ENCODE assay signal across 8 mouse cellular contexts in the genomic region with DNA sequence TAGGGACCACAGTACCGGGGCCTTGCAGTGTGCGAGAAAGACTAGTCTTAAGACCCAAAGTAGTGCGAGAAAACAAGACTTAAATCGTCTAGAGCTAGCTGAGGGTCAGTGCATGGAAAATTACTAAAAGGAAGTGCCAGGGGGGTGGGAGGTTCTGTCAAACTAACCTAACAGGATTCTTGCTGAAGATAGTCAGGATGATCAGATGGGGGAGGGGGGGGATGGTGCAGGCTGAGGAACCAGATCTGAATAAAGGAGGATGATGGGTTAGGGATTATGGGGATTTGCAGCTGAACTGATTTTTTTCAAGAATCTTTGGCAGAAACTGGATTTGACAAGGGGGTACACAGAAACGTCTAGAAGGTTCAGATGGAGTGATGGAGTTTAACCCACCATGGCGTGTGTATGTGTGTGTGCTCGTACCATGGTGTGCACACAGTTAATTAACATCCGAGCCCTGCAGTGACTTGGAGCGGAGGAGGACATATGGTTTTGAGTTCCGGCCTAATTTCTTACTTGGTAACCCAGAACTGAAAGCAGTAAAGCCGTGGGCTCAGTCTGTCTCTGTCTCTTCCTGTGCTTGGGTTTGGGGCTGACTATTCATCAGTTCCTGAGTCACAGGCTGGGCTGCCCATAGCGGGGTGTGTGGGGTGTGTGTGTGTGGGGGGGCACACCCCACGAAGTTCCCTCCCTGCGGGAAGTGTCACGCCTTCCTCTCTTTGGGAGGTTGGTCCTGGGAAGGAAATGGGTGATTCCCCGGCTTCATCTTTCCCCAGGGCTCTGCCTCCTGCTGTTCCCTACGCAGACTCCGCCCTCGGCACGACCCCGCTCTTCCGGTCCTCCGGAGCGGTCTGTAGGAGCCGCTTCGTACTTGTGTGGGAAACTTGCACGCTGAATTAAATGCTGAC. TPM values are rescaled to one million over a fixed set of nuclear protein-coding genes. Genes with fewer than 3 reads are reported as not detected.
DNase-seq lines count a peak whose midpoint lies in the region; ATAC-seq and TF ChIP-seq lines count a peak whose summit lies in the region.

No protein-coding gene starts in this region.

- H3K9ac ChIP-seq in limb, embryonic 15.5 days: peak overlapping the region; percentile 21; the same call in 1 of the 2 replicates
- H3K9ac ChIP-seq in midbrain, embryonic 15.5 days: peak overlapping the region; percentile 16
- peak overlapping the region; percentile 25; the same call in 1 of the 2 replicates for H3K9ac ChIP-seq in stomach, embryonic 14.5 days (replicated peaks; ENCODE audit: low read depth, low read length)

- H3K36me3 ChIP-seq in limb, embryonic 15.5 days: no peaks in the 10 kb centered on the region
- H3K36me3 ChIP-seq in midbrain, embryonic 15.5 days (replicated peaks): no peaks in the 10 kb centered on the region
- no peaks in the 10 kb centered on the region for H3K36me3 ChIP-seq in stomach, embryonic 14.5 days (ENCODE audit: control insufficient read depth, insufficient read depth, low read length)

- peaks cover 3% of the 10 kb centered on the region; the same call in 1 of the 2 replicates for H3K4me1 ChIP-seq in cortical plate, adult 2 months (ENCODE audit: control insufficient read depth, insufficient read depth, low read length)
- peaks cover 30% of the 10 kb centered on the region for H3K4me1 ChIP-seq in limb, embryonic 15.5 days
- H3K4me1 ChIP-seq in midbrain, embryonic 15.5 days: peaks cover 17% of the 10 kb centered on the region
- peaks cover 23% of the 10 kb centered on the region; the same call in 1 of the 2 replicates for H3K4me1 ChIP-seq in stomach, embryonic 14.5 days (ENCODE audit: control insufficient read depth, insufficient read depth, low read length)

- H3K9me3 ChIP-seq in limb, embryonic 15.5 days: no peaks in the 10 kb centered on the region
- no peaks in the 10 kb centered on the region for H3K9me3 ChIP-seq in midbrain, embryonic 15.5 days
- no peaks in the 10 kb centered on the region for H3K9me3 ChIP-seq in stomach, embryonic 14.5 days (ENCODE audit: control insufficient read depth, low read depth, low read length)

- no peak for TF ChIP-seq CTCF in cortical plate, adult 2 months (IDR thresholded peaks at IDR 0.05; ENCODE audit: extremely low read depth, insufficient read depth, low read length)

- WGBS in limb, embryonic 15.5 days: 8% methylated on average over 27 of the region's 27 CpGs
- WGBS in midbrain, embryonic 15.5 days: 13% methylated on average over 27 of the region's 27 CpGs
- 16% methylated on average over 27 of the region's 27 CpGs for WGBS in stomach, embryonic 14.5 days

- no peaks in the 10 kb centered on the region for H3K27me3 ChIP-seq in limb, embryonic 15.5 days
- H3K27me3 ChIP-seq in midbrain, embryonic 15.5 days (replicated peaks): no peaks in the 10 kb centered on the region
- H3K27me3 ChIP-seq in stomach, embryonic 14.5 days (ENCODE audit: control insufficient read depth, insufficient read depth, low read length): no peaks in the 10 kb centered on the region

- peak overlapping the region; percentile 32 for H3K4me3 ChIP-seq in cortical plate, adult 2 months (ENCODE audit: insufficient read depth, low read length)
- peak overlapping the region; percentile 44 for H3K4me3 ChIP-seq in limb, embryonic 15.5 days
- H3K4me3 ChIP-seq in midbrain, embryonic 15.5 days: peak overlapping the region; percentile 37
- peak overlapping the region; percentile 32 for H3K4me3 ChIP-seq in stomach, embryonic 14.5 days (ENCODE audit: low read depth, low read length)

- 0 out of 2 replicates have a peak, but pooled peaks have one; percentile 38 for TF ChIP-seq POLR2A in cortical plate, adult 2 months (IDR thresholded peaks at IDR 0.05; ENCODE audit: extremely low read depth, insufficient read depth, low read length)

- peak; percentile 26 for DNase-seq in spleen, adult 12 weeks (ENCODE audit: low spot score)
- no peak for DNase-seq in spleen, postnatal 4 days (ENCODE audit: low spot score in 2 of 2)
- peak; percentile 77 for DNase-seq in gastrocnemius, postnatal 25 days

- H3K27ac ChIP-seq in cortical plate, adult 2 months (ENCODE audit: insufficient read depth, low read length): peak overlapping the region; percentile 37
- peak overlapping the region; percentile 83 for H3K27ac ChIP-seq in limb, embryonic 15.5 days
- H3K27ac ChIP-seq in midbrain, embryonic 15.5 days: peak overlapping the region; percentile 29
- H3K27ac ChIP-seq in stomach, embryonic 14.5 days (ENCODE audit: low read length): peak overlapping the region; percentile 95

- peak; percentile 85 for ATAC-seq in inflammation-experienced regulatory T-cells, adult 6 months
- ATAC-seq in limb, embryonic 15.5 days (ENCODE audit: insufficient number of reproducible peaks, low FRiP score, low TSS enrichment, low read depth): peak; percentile 79
- ATAC-seq in midbrain, embryonic 15.5 days (replicated peaks): peak; percentile 83
- ATAC-seq in stomach, embryonic 14.5 days (ENCODE audit: insufficient number of reproducible peaks, insufficient read depth, low FRiP score, low read depth): peak; percentile 92

- H3K4me2 ChIP-seq in limb, embryonic 15.5 days: peak overlapping the region; percentile 61
- peak overlapping the region; percentile 70 for H3K4me2 ChIP-seq in midbrain, embryonic 15.5 days
- H3K4me2 ChIP-seq in stomach, embryonic 14.5 days (replicated peaks; ENCODE audit: low read depth, low read length): peak overlapping the region; percentile 76

RNA-seq across cellular contexts. Expression of a gene that starts 8.2 kb away (rescaled TPM):
- 3.0 and 3.1 TPM in 2 replicates for polyA plus RNA-seq in cortical plate, adult 2 months (2012; rRNA removed)
- total RNA-seq in gastrocnemius, postnatal 25 days (2021): 10 to 100 TPM in 1 of 2 experiments, 1 to 10 TPM in 1; 8.1 to 10.5 TPM
- 100 to 1,000 TPM; 499 to 613 (median 536) TPM for polyA plus RNA-seq in inflammation-experienced regulatory T-cells, adult 6 months (2017; shearing (Covaris generic))
- 123 and 127 TPM in 2 replicates for polyA plus RNA-seq in limb, embryonic 15.5 days (2015; fragmentation: Nextera tagmentation; extraction: Ambion mirVana)
- polyA plus RNA-seq in midbrain, embryonic 15.5 days (2015; fragmentation: Nextera tagmentation; extraction: Ambion mirVana): 5.8 and 7.8 TPM in 2 replicates
- 82.6 and 85.0 TPM in 2 replicates for polyA plus RNA-seq in stomach, embryonic 14.5 days (2014; fragmentation: Nextera tagmentation; extraction: Ambion mirVana)

RNA-seq across cellular contexts. Expression of a gene that starts 30.9 kb away (rescaled TPM):
- 0.48 and 0.72 TPM in 2 replicates for polyA plus RNA-seq in cortical plate, adult 2 months (2012; rRNA removed)
- 1 to 10 TPM in 1 of 2 experiments, under 1 TPM in 1; 1.00 to 1.3 TPM for total RNA-seq in gastrocnemius, postnatal 25 days (2021)
- not detected for polyA plus RNA-seq in inflammation-experienced regulatory T-cells, adult 6 months (2017; shearing (Covaris generic))
- 0.17 and 0.36 TPM in 2 replicates for polyA plus RNA-seq in limb, embryonic 15.5 days (2015; fragmentation: Nextera tagmentation; extraction: Ambion mirVana)
- 0.65 and 0.91 TPM in 2 replicates for polyA plus RNA-seq in midbrain, embryonic 15.5 days (2015; fragmentation: Nextera tagmentation; extraction: Ambion mirVana)
- 0.32 TPM in 1 of 2 replicates, not detected in the other for polyA plus RNA-seq in stomach, embryonic 14.5 days (2014; fragmentation: Nextera tagmentation; extraction: Ambion mirVana)

RNA-seq across cellular contexts. Expression of a gene that starts 45.8 kb away (rescaled TPM):
- polyA plus RNA-seq in cortical plate, adult 2 months (2012; rRNA removed): 27.5 and 28.1 TPM in 2 replicates
- total RNA-seq in gastrocnemius, postnatal 25 days (2021): 1 to 10 TPM; 8.6 to 9.3 TPM
- 10 to 100 TPM; 13.7 to 24.3 (median 20.6) TPM for polyA plus RNA-seq in inflammation-experienced regulatory T-cells, adult 6 months (2017; shearing (Covaris generic))
- 18.2 and 18.8 TPM in 2 replicates for polyA plus RNA-seq in limb, embryonic 15.5 days (2015; fragmentation: Nextera tagmentation; extraction: Ambion mirVana)
- polyA plus RNA-seq in midbrain, embryonic 15.5 days (2015; fragmentation: Nextera tagmentation; extraction: Ambion mirVana): 16.5 and 17.4 TPM in 2 replicates
- 19.0 and 19.1 TPM in 2 replicates for polyA plus RNA-seq in stomach, embryonic 14.5 days (2014; fragmentation: Nextera tagmentation; extraction: Ambion mirVana)

RNA-seq across cellular contexts. Expression of a gene that starts 45.9 kb away (rescaled TPM):
- 14.1 and 14.8 TPM in 2 replicates for polyA plus RNA-seq in cortical plate, adult 2 months (2012; rRNA removed)
- 10 to 100 TPM; 55.9 to 73.4 TPM for total RNA-seq in gastrocnemius, postnatal 25 days (2021)
- 1 to 10 TPM; 3.9 to 5.5 (median 4.1) TPM for polyA plus RNA-seq in inflammation-experienced regulatory T-cells, adult 6 months (2017; shearing (Covaris generic))
- polyA plus RNA-seq in limb, embryonic 15.5 days (2015; fragmentation: Nextera tagmentation; extraction: Ambion mirVana): 16.3 and 17.3 TPM in 2 replicates
- 6.1 and 7.2 TPM in 2 replicates for polyA plus RNA-seq in midbrain, embryonic 15.5 days (2015; fragmentation: Nextera tagmentation; extraction: Ambion mirVana)
- 17.0 and 21.9 TPM in 2 replicates for polyA plus RNA-seq in stomach, embryonic 14.5 days (2014; fragmentation: Nextera tagmentation; extraction: Ambion mirVana)

Comparison
In these comparisons a context has a peak if more than half of its experiments do, and no peak if none do; other contexts are left out.
1. DNase-seq: peak in spleen, adult 12 weeks (single experiment) and gastrocnemius, postnatal 25 days (single experiment); none in spleen, postnatal 4 days (0 of 2).
2. H3K27ac ChIP-seq: peak in every context shown above with its lines; median percentile 95 in stomach, embryonic 14.5 days; 83 in limb, embryonic 15.5 days; 37 in cortical plate, adult 2 months; 29 in midbrain, embryonic 15.5 days.
3. Peak in every context shown above with its lines, with median percentiles within 50 percentile points of each other: H3K4me3 ChIP-seq, ATAC-seq, H3K4me2 ChIP-seq and H3K9ac ChIP-seq.